Mouse (Mus musculus) hindbrain, embryonic 16.5 days (tissue): ENCODE data around the gene Mef2c. TPM values are rescaled to one million over a fixed set of nuclear protein-coding genes. Genes with fewer than 3 reads are reported as not detected.
A peak's percentile ranks its signal among the peaks of the same experiment; 100 is the strongest.

Experiments used
- ATAC-seq: fragments of 200-750 bp; cut with Nextera tagmentation; 2 replicates; pipeline ENCODE4 v1.8.0; 2017; ENCODE audit warnings: moderate TSS enrichment, moderate library complexity
- H3K27ac ChIP-seq: fragments of 300-500 bp; sonication (generic); 2 replicates; pipeline ENCODE4 v1.5.1; 2014; ENCODE audit warnings: low read depth, mild to moderate bottlenecking, control low read depth, low read length, moderate library complexity
- H3K27me3 ChIP-seq: fragments of 300-500 bp; sonication (generic); replicated peaks from 2 replicates; pipeline ENCODE4 v1.6.1; 2014; ENCODE audit warnings: low read length; ENCODE audit not compliant: control insufficient read depth, insufficient read depth
- H3K36me3 ChIP-seq: fragments of 300-500 bp; sonication (generic); 2 replicates; pipeline ENCODE4 v1.6.1; 2014; ENCODE audit warnings: mild to moderate bottlenecking, low read length, moderate library complexity, mixed read lengths; ENCODE audit not compliant: control insufficient read depth, insufficient read depth
- H3K4me1 ChIP-seq: fragments of 300-500 bp; sonication (generic); 2 replicates; pipeline ENCODE4 v1.6.1; 2014; ENCODE audit warnings: low read depth, low read length; ENCODE audit not compliant: control insufficient read depth, insufficient read depth
- H3K4me2 ChIP-seq: fragments of 300-500 bp; sonication (generic); 2 replicates; pipeline ENCODE4 v1.6.1; 2014; ENCODE audit warnings: mild to moderate bottlenecking, low read length, control low read depth, moderate library complexity
- H3K4me3 ChIP-seq: fragments of 300-500 bp; sonication (generic); 2 replicates; pipeline ENCODE4 v1.5.1; 2014; ENCODE audit warnings: mild to moderate bottlenecking, low read length, control low read depth, moderate library complexity
- H3K9ac ChIP-seq: fragments of 300-500 bp; sonication (generic); 2 replicates; pipeline ENCODE4 v1.6.1; 2014; ENCODE audit warnings: low read depth, mild to moderate bottlenecking, control low read depth, low read length, moderate library complexity
- H3K9me3 ChIP-seq: fragments of 300-500 bp; sonication (generic); 2 replicates; pipeline ENCODE4 v1.6.1; 2014; ENCODE audit warnings: mild to moderate bottlenecking, low read length, moderate library complexity; ENCODE audit not compliant: control insufficient read depth
- WGBS: fragments of 180-500 bp; shearing (Covaris S2); extraction: QIAGEN DNeasy Blood & Tissue Kit; methylation state at CpG from one replicate; pipeline ENCODE4 v1.1.7; 2014; 5-methylcytosine and 5-hydroxymethylcytosine counted together
- polyA plus RNA-seq: library from polyadenylated mRNA; unstranded; fragments of >200 nt; fragmentation: Nextera tagmentation; extraction: Ambion mirVana; gene quantifications from 2 replicates; pipeline ENCODE4 v1.2.1, GENCODE M21; 2015

Mef2c gene
- polyA plus RNA-seq, 1 experiment from 2014 or later: 38.9 TPM

- Histone ChIP-seq H3K36me3 (no peaks in the 10 kb centered on the region), H3K4me1 (no peaks in the 10 kb centered on the region), H3K27ac (no peak overlapping the region), H3K9ac (no peak overlapping the region), H3K9me3 (no peaks in the 10 kb centered on the region), H3K27me3 (no peaks in the 10 kb centered on the region), H3K4me3 (no peak overlapping the region), H3K4me2 (no peak overlapping the region)
- WGBS: 95% methylated on average over 5 of the region's 5 CpGs
- ATAC-seq: no peak
Measured at GRCm38 (mm10) chr13:83590886-83591285, 87.1 kb downstream of the Mef2c start.

GRCm38 (mm10) chr13:83595429-83595828, 91.6 kb downstream of the Mef2c start:
- Histone ChIP-seq H3K9me3 (no peaks in the 10 kb centered on the region), H3K27ac (no peak overlapping the region), H3K4me2 (no peak overlapping the region), H3K27me3 (no peaks in the 10 kb centered on the region), H3K4me3 (no peak overlapping the region), H3K36me3 (no peaks in the 10 kb centered on the region), H3K4me1 (no peaks in the 10 kb centered on the region), H3K9ac (no peak overlapping the region)
- ATAC-seq: no peak
- 48% methylated on average over 1 of the region's 1 CpGs for WGBS

- Histone ChIP-seq H3K9me3 (no peaks in the 10 kb centered on the region), H3K27ac (no peak overlapping the region), H3K36me3 (no peaks in the 10 kb centered on the region), H3K4me2 (no peak overlapping the region), H3K4me1 (no peaks in the 10 kb centered on the region), H3K4me3 (no peak overlapping the region), H3K9ac (no peak overlapping the region), H3K27me3 (no peaks in the 10 kb centered on the region)
- WGBS: 92% methylated on average over 6 of the region's 6 CpGs
- ATAC-seq: no peak
Measured at GRCm38 (mm10) chr13:83596989-83597738, 93.3 kb downstream of the Mef2c start.

- H3K9me3 ChIP-seq: no peaks in the 10 kb centered on the region
- H3K36me3 ChIP-seq: no peaks in the 10 kb centered on the region
- no peak overlapping the region for H3K4me2 ChIP-seq
- H3K9ac ChIP-seq: no peak overlapping the region
- WGBS: 97% methylated on average over 3 of the region's 3 CpGs
- H3K27ac ChIP-seq: no peak overlapping the region
- no peaks in the 10 kb centered on the region for H3K27me3 ChIP-seq
- ATAC-seq: no peak
- H3K4me1 ChIP-seq: no peaks in the 10 kb centered on the region
- no peak overlapping the region for H3K4me3 ChIP-seq
Measured at GRCm38 (mm10) chr13:83597739-83598210, 93.9 kb downstream of the Mef2c start.

- no peak for ATAC-seq
- Histone ChIP-seq H3K4me1 (peaks cover 4% of the 10 kb centered on the region), H3K4me3 (no peak overlapping the region), H3K9ac (no peak overlapping the region), H3K4me2 (no peak overlapping the region), H3K27ac (no peak overlapping the region), H3K9me3 (no peaks in the 10 kb centered on the region), H3K27me3 (no peaks in the 10 kb centered on the region), H3K36me3 (no peaks in the 10 kb centered on the region)
Measured at GRCm38 (mm10) chr13:83600301-83600700, 96.5 kb downstream of the Mef2c start.

GRCm38 (mm10) chr13:83601741-83602140, 97.9 kb downstream of the Mef2c start:
- ATAC-seq: no peak
- Histone ChIP-seq H3K27ac (no peak overlapping the region), H3K9ac (no peak overlapping the region), H3K4me2 (no peak overlapping the region), H3K4me1 (peaks cover 4% of the 10 kb centered on the region), H3K9me3 (no peaks in the 10 kb centered on the region), H3K4me3 (no peak overlapping the region), H3K36me3 (no peaks in the 10 kb centered on the region), H3K27me3 (no peaks in the 10 kb centered on the region)
- WGBS: 93% methylated on average over 4 of the region's 4 CpGs

GRCm38 (mm10) chr13:83603373-83604265, 99.8 kb downstream of the Mef2c start:
- no peaks in the 10 kb centered on the region for H3K27me3 ChIP-seq

GRCm38 (mm10) chr13:83604320-83604719, 100.5 kb downstream of the Mef2c start:
- ATAC-seq: no peak
- H3K4me3 ChIP-seq: no peak overlapping the region
- no peaks in the 10 kb centered on the region for H3K36me3 ChIP-seq
- peaks cover 4% of the 10 kb centered on the region for H3K4me1 ChIP-seq
- H3K9me3 ChIP-seq: no peaks in the 10 kb centered on the region
- H3K9ac ChIP-seq: no peak overlapping the region
- no peak overlapping the region for H3K27ac ChIP-seq
- no peak overlapping the region for H3K4me2 ChIP-seq
- H3K27me3 ChIP-seq: no peaks in the 10 kb centered on the region
- WGBS: 38% methylated on average over 3 of the region's 3 CpGs

More at GRCm38 (mm10) chr13:83603373-83604265, 99.8 kb downstream of the Mef2c start:
- no peak overlapping the region for H3K27ac ChIP-seq
- no peak overlapping the region for H3K9ac ChIP-seq
- H3K4me3 ChIP-seq: no peak overlapping the region
- 39% methylated on average over 7 of the region's 7 CpGs for WGBS
- no peaks in the 10 kb centered on the region for H3K36me3 ChIP-seq
- peaks cover 4% of the 10 kb centered on the region for H3K4me1 ChIP-seq
- no peak overlapping the region for H3K4me2 ChIP-seq
- peak; percentile 50; the same call in 1 of the 2 replicates for ATAC-seq
- H3K9me3 ChIP-seq: no peaks in the 10 kb centered on the region

- Histone ChIP-seq H3K27ac (no peak overlapping the region), H3K9me3 (no peaks in the 10 kb centered on the region), H3K9ac (no peak overlapping the region), H3K4me3 (no peak overlapping the region), H3K4me1 (peaks cover 4% of the 10 kb centered on the region), H3K4me2 (peak overlapping the region; percentile 13; the same call in 1 of the 2 replicates), H3K36me3 (no peaks in the 10 kb centered on the region), H3K27me3 (no peaks in the 10 kb centered on the region)
- peak; percentile 59; the same call in 1 of the 2 replicates for ATAC-seq
- 19% methylated on average over 4 of the region's 4 CpGs for WGBS
Measured at GRCm38 (mm10) chr13:83604785-83605184, 101.0 kb downstream of the Mef2c start.
